Mouse (Mus musculus) adrenal gland, adult 8-10 months (tissue): Measurements from ENCODE around the gene Fchsd2. TPM values are rescaled to one million over a fixed set of nuclear protein-coding genes. Genes with fewer than 3 reads are reported as not detected.
A peak's percentile ranks its signal among the peaks of the same experiment; 100 is the strongest.

ENCODE experiments used
- DNase-seq: peaks from one replicate; pipeline ENCODE4 v3.0.0; 2022
- total RNA-seq, 4 experiments: library from RNA; stranded (reverse); gene quantifications; 2 replicates each; pipeline ENCODE4 v1.2.4; 2022

The Fchsd2 gene
- total RNA-seq, 4 experiments from 2014 or later, result 20.9 to 53.3 (median 33.8) TPM

DNA sequence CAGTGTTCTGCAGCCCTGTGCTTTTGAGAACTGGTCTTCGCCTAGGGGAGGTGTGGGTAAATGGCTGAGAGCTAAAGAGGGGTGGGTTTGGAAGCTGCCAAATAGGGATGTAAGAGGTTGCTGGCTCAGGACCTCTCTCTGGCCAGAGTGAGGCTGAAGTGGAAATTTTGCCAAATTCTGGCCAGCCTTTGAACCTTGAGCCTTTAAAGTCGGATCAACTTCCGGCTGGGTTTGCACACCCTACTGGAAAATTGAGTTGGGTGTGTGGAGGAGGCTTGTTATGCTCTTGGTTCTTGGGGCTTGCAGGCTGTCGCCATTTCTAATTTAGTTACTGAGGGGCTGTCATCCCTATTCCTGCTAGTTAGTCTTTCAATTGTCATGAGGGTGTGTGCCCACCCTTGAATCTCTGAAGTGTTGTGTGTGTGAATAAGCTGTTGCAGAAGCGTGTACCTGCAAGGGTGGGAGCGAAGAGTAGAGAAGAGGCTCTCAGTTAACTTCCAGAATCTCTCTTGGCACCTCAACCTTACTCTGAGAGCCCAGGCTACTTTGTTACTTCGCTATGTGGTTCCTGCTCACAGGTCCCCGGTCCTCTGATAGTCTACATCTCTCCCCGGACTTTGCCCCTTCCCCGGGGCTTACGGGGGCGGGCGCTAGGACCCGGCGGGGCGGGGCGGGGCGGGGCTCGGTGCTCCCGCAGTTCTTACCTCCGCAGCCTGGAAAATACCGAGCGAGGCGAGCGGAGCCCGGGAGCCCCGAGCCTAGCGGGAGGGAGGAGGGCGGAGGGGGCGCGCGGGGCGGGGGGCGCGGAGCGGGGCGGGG, 227.9 kb downstream of the Fchsd2 start:
- DNase-seq, result no peak

DNA sequence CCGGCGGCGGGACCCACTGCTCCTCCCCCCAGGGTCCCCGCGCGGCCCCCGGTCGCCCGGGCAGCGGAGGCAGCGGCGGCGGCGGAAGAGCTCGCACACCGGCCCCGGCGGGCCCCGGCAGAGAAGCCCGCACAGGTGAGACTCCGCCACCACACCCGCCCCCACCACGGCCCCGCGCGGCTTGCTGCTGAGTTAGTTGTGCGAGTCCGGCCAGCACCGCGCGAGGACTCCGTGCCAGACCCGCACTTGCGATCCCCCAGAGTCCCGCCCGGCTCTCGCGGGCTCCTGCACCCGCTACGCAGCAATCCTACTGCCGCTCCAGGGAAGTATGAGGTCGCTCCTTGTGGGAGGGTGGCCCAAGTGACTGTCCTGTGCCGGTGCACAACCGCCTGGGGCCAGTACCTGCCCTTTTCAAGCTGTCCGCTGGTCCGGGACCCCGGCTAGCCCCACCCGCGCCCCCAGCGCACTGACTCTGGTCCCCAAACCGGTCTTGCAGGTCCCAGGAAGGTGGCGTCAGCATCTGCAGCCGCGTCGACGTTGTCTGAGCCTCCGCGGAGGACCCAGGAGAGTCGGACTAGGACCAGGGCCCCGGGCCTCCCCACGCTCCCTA, 228.7 kb downstream of the Fchsd2 start:
- DNase-seq, result no peak

DNA sequence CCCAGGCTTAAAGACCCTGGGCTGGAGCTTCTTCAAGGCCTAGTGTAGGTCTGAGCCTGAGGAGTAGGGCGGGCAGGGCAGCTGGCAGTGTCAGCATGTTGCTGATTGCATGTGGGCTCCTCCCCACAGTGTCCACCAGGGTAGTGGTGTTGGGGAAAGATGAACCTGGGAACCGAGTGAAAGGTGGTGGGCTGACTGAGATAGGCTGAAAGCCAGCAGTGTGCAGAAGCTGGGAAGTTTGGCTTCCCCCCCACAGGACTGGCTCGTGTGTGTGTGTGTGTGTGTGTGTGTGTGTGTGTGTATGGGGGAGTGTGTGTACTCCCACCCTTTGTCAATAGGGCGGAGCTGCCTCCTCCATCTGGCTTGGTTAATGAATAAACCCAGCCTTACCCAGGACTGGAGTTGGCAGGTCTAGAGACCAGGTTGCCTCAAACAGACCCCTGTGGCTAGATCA, 230.5 kb downstream of the Fchsd2 start:
- DNase-seq, result no peak

DNA sequence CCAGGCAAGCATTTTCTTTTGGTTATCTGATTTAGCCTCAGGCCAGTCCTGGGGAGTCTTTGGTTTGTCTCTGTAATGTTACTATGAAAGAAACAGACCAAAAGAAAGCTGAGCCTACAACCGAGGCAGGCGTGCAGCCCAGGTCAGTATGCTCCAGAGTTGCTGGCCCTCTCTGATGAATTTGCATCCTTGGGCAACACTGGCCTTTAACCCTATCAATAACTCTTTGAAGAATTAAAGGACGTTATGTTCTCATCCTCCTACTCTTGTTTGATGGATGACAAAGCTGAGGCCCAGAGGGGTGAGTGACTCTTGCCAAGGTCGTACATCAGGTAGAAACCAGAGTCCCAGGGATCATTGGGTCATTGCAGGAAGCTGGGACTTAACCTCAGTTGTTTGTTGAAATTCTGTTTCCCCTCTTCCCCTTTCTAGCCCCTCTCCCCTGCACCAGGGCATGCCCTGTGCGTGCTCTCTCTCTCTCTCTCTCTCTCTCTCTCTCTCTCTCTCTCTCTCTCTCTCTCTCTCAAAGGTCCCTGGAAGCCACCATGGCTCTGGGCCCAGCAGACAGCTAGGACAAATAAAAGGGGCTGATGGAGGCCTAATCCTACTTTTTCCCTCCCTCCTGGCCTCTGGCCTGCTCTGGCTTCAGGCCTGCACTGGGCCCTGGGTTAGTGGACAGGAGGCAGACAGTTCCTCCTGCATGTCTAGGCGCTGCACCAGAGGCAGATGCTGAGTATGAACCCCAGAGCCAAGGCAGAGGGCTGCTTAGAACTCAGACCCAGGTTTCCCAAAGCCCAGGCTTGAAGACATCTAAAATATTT, 231.7 kb downstream of the Fchsd2 start:
- no peak for DNase-seq

GRCm38 (mm10) chr7:101326006-101326405, 233.3 kb downstream of the Fchsd2 start:
- no peak for DNase-seq

- DNase-seq, result no peak
Observed at GRCm38 (mm10) chr7:101327263-101327662, 234.6 kb downstream of the Fchsd2 start.

DNA sequence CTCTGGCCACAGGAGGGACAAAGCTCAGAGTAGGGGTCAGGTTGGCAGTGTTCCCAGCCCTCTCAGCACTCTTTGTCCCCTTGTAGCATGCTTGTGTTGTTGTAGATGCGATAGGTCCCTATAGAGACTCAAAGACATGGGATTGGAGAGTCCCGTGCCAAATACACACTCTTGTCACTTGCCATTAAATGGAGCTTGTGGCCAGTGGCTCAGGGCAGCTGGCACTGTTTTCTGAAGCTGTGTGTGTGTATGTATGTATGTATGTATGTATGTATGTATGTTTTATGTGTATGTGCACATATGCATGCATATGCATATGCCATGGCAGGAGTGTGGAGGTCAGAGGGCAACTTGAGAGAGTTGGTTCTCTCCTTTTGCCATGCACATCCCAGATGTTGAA, 235.1 kb downstream of the Fchsd2 start:
- no peak for DNase-seq

DNA sequence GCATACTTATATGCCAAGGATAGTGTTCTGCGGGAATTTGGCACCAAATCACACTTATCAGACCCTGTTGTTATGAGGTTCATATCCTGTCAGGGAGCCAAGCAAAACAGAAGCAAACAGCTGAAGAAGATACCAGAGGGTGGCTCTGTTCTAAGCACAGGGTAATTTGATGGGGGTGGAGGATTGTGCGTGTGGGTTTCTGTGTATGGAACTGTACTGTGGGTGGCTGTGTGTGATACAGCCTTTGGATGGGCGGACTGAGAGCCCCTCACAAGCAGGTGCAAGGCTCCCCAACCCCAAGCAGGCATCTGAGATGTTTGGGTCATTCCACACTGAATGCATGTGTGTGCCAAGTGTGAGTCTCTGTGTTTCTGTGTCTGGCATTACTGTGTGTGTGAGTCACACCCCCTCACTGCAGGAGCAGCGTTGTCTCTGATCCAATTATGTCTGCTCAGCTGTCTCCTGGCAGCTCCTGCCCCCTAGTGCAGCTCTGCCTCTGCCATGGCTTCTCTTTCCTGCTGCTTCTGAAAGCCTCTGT, 236.0 kb downstream of the Fchsd2 start:
- no peak for DNase-seq

DNA sequence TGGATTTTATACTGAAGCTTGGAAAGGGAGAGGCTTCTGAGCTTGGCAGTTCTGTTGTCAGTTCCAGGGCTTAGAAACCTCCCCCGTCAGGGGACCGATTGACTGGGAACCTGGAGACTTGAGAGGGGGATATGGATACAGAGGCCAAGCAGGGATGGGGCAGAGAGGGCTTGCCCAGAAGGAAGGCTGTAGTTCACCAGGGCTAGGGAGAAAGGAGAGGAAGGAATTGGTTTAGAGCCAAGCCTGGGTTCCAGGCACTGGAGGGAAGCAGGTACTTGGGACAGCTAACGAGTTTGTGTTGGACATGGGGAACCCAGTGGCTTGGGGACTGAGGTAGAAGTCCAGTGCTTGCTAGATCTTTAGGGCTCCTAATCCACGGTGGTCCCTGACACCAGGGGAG, 236.9 kb downstream of the Fchsd2 start:
- no peak for DNase-seq

GRCm38 (mm10) chr7:101330074-101330840, 237.6 kb downstream of the Fchsd2 start:
- DNase-seq, result peak; percentile 60

DNA sequence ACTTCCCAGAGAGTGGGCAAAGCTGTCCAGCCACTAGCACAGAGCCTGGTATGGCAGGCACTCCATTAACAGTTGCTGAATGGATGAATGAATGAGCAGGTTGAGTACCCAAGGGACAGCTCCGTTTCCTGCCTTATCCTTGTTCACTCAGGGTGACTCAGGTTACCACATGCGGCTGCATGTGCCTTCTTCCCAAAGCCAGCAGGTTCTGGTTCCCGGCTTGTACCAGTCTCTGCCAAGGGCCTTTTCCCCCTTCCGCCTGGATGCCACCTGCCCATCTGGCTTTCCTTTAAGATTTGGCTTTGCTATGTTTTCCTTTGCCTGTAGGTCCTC, 238.1 kb downstream of the Fchsd2 start:
- no peak for DNase-seq

DNA sequence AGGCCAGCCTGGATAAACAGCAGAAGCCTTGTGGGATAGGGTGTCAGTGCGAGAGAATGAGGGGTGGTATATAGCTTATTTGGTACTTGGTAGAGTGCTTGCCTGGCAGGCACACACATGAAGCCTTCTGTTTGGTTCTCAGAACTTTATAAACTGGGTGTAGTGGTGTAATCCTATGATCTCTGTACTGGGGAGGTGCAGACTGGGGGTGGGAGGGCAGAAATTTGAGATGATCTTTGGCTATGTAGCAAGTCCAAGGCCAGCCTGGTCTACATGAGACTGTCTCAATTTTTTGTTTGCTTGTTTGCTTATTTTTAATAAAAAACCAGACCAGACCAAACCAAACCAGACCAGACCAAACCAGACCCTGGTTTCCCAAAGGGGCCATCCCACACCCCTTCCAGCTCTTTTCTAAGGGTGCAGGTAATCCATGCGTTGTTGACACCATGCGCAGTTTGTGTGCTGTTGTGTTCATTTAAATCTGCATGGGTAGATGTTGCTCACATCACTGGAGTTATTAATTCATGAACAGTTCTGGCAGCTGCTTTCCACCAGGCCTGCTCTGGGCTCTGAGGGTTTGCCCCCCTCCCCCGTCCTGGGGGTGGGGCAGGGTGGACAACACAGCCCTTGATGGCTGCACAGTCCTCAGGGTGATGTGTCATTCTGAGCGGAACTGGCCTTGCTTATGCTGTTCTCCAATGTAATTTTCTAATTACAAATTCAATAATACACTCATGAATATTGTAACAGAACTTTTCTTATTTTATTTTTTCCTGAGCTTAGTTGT, 239.6 kb downstream of the Fchsd2 start:
- no peak for DNase-seq

Other genes starting within 250 kb of the Fchsd2 start
- gene Relt, start 229.4 kb upstream of the Fchsd2 start, total RNA-seq, result 1 to 10 TPM; 1.2 to 1.8 (median 1.5) TPM
- gene Arhgef17, start 160.8 kb upstream of the Fchsd2 start, total RNA-seq, result 100 to 1,000 TPM in 3 of 4 experiments, 10 to 100 TPM in 1; 95.8 to 118 (median 108) TPM
- gene P2ry6, start 118.2 kb upstream of the Fchsd2 start, total RNA-seq, result 1 to 10 TPM; 5.4 to 9.5 (median 6.5) TPM
- 1 to 10 TPM; 1.4 to 6.4 (median 3.0) TPM for gene P2ry2, start 80.0 kb upstream of the Fchsd2 start, total RNA-seq
- gene Atg16l2, start 209.4 kb downstream of the Fchsd2 start, total RNA-seq, result 10 to 100 TPM; 20.8 to 49.8 (median 33.4) TPM
- gene Stard10, start 224.2 kb downstream of the Fchsd2 start, total RNA-seq, result 100 to 1,000 TPM in 2 of 4 experiments, 10 to 100 TPM in 2; 39.3 to 195 (median 109) TPM